Mouse (Mus musculus) kidney, adult 18-20 months (tissue): Measurements from ENCODE around the gene Ckm.

ENCODE experiments used
- DNase-seq: peaks from one replicate; pipeline ENCODE4 v3.0.0; 2021

Gene Ckm

GRCm38 (mm10) chr7:19404476-19404875, at the start of gene Ckm:
TSS of gene Ckm (plus strand) at chr7:19404776.
- DNase-seq = no peak

GRCm38 (mm10) chr7:19354991-19355390, 49.6 kb upstream of the Ckm start:
- no peak for DNase-seq

GRCm38 (mm10) chr7:19356311-19356710, 48.3 kb upstream of the Ckm start:
- no peak for DNase-seq

- no peak for DNase-seq
Measured at GRCm38 (mm10) chr7:19357381-19358375, 46.9 kb upstream of the Ckm start.

GRCm38 (mm10) chr7:19358634-19359033, 45.9 kb upstream of the Ckm start:
- DNase-seq = no peak

- DNase-seq = peak; percentile 92
Measured at GRCm38 (mm10) chr7:19359299-19359891, 45.2 kb upstream of the Ckm start, which contains the start of the genes Cd3eap and Ppp1r13l. TSS of gene Cd3eap (minus strand) at chr7:19359483. TSS of gene Ppp1r13l (plus strand) at chr7:19359749.

- DNase-seq = peak; percentile 78
Measured at GRCm38 (mm10) chr7:19359892-19360641, 44.5 kb upstream of the Ckm start.

- DNase-seq = peak; percentile 92
Measured at GRCm38 (mm10) chr7:19360944-19361343, 43.6 kb upstream of the Ckm start.

GRCm38 (mm10) chr7:19361720-19362119, 42.9 kb upstream of the Ckm start:
- DNase-seq = peak; percentile 80

- DNase-seq = no peak
Measured at GRCm38 (mm10) chr7:19362276-19362675, 42.3 kb upstream of the Ckm start.

GRCm38 (mm10) chr7:19363881-19364280, 40.7 kb upstream of the Ckm start:
- peak; percentile 88 for DNase-seq

- DNase-seq = no peak
Measured at GRCm38 (mm10) chr7:19365376-19365775, 39.2 kb upstream of the Ckm start.

GRCm38 (mm10) chr7:19368380-19368779, 36.2 kb upstream of the Ckm start:
- peak; percentile 50 for DNase-seq

- peak; percentile 72 for DNase-seq
Measured at GRCm38 (mm10) chr7:19369823-19370425, 34.7 kb upstream of the Ckm start.

GRCm38 (mm10) chr7:19373367-19373766, 31.2 kb upstream of the Ckm start:
- no peak for DNase-seq

- no peak for DNase-seq
Measured at GRCm38 (mm10) chr7:19375368-19375767, 29.2 kb upstream of the Ckm start.

- DNase-seq = no peak
Measured at GRCm38 (mm10) chr7:19376019-19376418, 28.6 kb upstream of the Ckm start.

- no peak for DNase-seq
Measured at GRCm38 (mm10) chr7:19378049-19378448, 26.5 kb upstream of the Ckm start.

GRCm38 (mm10) chr7:19381377-19382165, 23.0 kb upstream of the Ckm start, which contains the start of gene Ercc2:
TSS of gene Ercc2 (plus strand) at chr7:19382010.
- peak; percentile 99 for DNase-seq

GRCm38 (mm10) chr7:19382166-19382541, 22.4 kb upstream of the Ckm start:
- no peak for DNase-seq

- DNase-seq = no peak
Measured at GRCm38 (mm10) chr7:19383708-19384107, 20.9 kb upstream of the Ckm start.
